Mouse (Mus musculus) hindbrain, embryonic 12.5 days (tissue): ENCODE measurements around the gene Gm21882. TPM values are rescaled to one million over a fixed set of nuclear protein-coding genes. Genes with fewer than 3 reads are reported as not detected.
"Not testable (repeated sequence)": the region's sequence is repeated elsewhere in the genome, so short reads cannot be mapped to it uniquely, and the experiment has no call there.

Experiments
- ATAC-seq: fragments of 200-750 bp; cut with Nextera tagmentation; 2 replicates; pipeline ENCODE4 v1.8.0; 2017; ENCODE audit warnings: moderate TSS enrichment; ENCODE audit not compliant: low FRiP score
- H3K27ac ChIP-seq: fragments of 300-500 bp; sonication (generic); 2 replicates; pipeline ENCODE4 v1.5.1; 2016; ENCODE audit warnings: mild to moderate bottlenecking
- H3K27me3 ChIP-seq: fragments of 300-500 bp; sonication (generic); 2 replicates; pipeline ENCODE4 v1.6.1; 2016; ENCODE audit warnings: mild to moderate bottlenecking
- H3K36me3 ChIP-seq: fragments of 300-500 bp; sonication (generic); 2 replicates; pipeline ENCODE4 v1.6.1; 2016; ENCODE audit warnings: mild to moderate bottlenecking
- H3K4me1 ChIP-seq: fragments of 300-500 bp; sonication (generic); 2 replicates; pipeline ENCODE4 v1.6.1; 2016
- H3K4me2 ChIP-seq: fragments of 300-500 bp; sonication (generic); replicated peaks from 2 replicates; pipeline ENCODE4 v1.6.1; 2016; ENCODE audit warnings: mild to moderate bottlenecking
- H3K4me3 ChIP-seq: fragments of 300-500 bp; sonication (generic); 2 replicates; pipeline ENCODE4 v1.5.1; 2016; ENCODE audit warnings: mild to moderate bottlenecking
- H3K9ac ChIP-seq: fragments of 300-500 bp; sonication (generic); 2 replicates; pipeline ENCODE4 v1.6.1; 2016; ENCODE audit warnings: mild to moderate bottlenecking, moderate library complexity
- H3K9me3 ChIP-seq: fragments of 300-500 bp; sonication (generic); replicated peaks from 2 replicates; pipeline ENCODE4 v1.6.1; 2016; ENCODE audit warnings: mild to moderate bottlenecking
- WGBS: fragments of 180-500 bp; shearing (Covaris S2); methylation state at CpG from one replicate; pipeline ENCODE4 v1.1.7; 2016; 5-methylcytosine and 5-hydroxymethylcytosine counted together
- polyA plus RNA-seq: library from polyadenylated mRNA; unstranded; fragments of >200 nt; fragmentation: Nextera tagmentation; extraction: Ambion mirVana; gene quantifications from 2 replicates; pipeline ENCODE4 v1.2.1, GENCODE M21; 2016

Gm21882 gene
- polyA plus RNA-seq: not detected in 2 replicates

- ATAC-seq, H3K9ac ChIP-seq: not testable (repeated sequence)
Measured at GRCm38 (mm10) chrY:40381423-40381822, at the start of gene Gm21882. Gene Gm21882 (minus strand): TSS chrY:40381523.

More at GRCm38 (mm10) chrY:40381423-40381822, at the start of gene Gm21882:
- not testable (repeated sequence) for H3K4me1 ChIP-seq, H3K4me3 ChIP-seq, H3K27me3 ChIP-seq, H3K36me3 ChIP-seq, H3K9me3 ChIP-seq, H3K4me2 ChIP-seq, H3K27ac ChIP-seq
- WGBS: 33% methylated on average over 1 of the region's 1 CpGs

Other genes starting within 250 kb of the Gm21882 start
- gene Gm21865, start 64.6 kb downstream of the Gm21882 start, polyA plus RNA-seq: not detected in 2 replicates